Mouse (Mus musculus): ENCODE data around the gene Ptgr2.
"Not testable (repeated sequence)": the region's sequence is repeated elsewhere in the genome, so short reads cannot be mapped to it uniquely, and the experiment has no call there.

Gene Ptgr2

GRCm38 (mm10) chr12:84284885-84285592 is at the start of gene Ptgr2:
Ptgr2 (plus strand) TSS chr12:84285232.
- peak; percentile 98 for DNase-seq

DNA sequence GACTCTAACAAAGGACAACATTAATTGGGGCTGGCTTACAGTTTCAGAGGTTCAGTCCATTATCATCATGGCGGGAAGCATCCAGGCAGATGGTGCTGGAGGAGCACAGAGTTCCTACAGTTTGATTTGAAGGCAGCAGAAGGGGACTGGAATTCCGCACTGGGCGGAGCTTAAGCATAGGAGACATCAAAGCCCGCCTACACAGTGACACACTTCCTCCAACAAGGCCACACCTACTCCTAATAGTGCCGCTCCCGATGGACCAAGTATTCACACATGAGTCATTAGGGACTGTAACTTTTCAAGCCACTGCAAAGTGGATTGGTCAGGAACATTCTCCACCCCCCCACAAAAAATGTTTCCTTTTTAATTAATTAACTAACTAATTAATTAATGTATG is 49.5 kb upstream of the Ptgr2 start:
- DNase-seq, result no peak

- no peak for DNase-seq
Measured at GRCm38 (mm10) chr12:84235981-84236752, 48.9 kb upstream of the Ptgr2 start.

- not testable (repeated sequence) for DNase-seq
Measured at GRCm38 (mm10) chr12:84237036-84237435, 48.0 kb upstream of the Ptgr2 start.

DNA sequence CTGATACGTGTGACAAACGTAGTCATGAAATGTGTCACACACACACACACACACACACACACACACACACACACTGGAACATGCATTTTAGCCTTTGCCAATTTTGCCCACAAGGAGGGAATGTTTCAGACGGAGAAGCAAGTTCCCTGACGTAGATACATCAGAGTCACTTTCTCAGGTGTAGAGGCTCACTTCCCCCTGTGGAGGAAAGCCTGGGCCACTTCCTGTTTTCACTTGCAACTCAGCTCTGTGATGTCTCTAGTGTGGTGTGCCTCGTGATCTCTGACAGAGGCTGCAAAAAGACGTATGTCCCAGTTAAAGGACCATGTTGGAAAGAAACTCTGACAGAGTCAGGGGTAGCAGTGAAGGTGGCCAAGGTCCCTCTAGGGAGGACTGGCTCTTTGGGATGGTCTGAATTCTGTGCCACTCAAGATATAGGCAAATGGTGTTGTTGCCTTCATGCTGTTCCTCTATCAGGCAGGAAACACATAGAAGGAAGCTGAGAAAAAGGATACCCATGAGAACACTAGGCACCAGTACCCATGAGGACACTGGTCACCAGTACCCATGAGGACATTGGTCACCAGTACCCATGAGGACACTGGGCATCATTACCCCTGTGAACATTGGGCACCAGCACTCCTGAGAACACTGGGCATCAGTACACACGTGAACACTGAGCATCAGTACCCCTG is 41.8 kb upstream of the Ptgr2 start:
- DNase-seq, result no peak

GRCm38 (mm10) chr12:84245683-84246082 is 39.3 kb upstream of the Ptgr2 start:
- no peak for DNase-seq

DNA sequence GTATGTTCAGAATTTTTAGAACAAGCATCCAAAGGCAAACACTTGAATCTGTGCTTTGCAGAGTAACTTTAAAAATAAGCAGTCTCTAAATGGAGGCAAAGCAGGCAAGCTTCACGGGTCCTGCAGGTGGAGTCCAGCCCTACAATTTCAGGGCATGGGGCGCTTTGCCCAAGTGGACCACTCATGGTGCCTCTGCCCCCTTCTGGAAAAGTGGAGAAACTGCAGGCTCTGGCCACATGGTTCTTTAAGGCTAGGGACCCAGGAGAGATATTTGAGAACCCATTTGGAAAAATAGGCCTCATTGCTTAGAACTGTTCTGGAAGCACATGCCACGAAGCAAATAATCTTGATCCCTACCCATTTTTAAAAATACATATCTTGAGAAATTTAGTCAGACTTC is 35.8 kb upstream of the Ptgr2 start:
- peak; percentile 82 for DNase-seq

DNA sequence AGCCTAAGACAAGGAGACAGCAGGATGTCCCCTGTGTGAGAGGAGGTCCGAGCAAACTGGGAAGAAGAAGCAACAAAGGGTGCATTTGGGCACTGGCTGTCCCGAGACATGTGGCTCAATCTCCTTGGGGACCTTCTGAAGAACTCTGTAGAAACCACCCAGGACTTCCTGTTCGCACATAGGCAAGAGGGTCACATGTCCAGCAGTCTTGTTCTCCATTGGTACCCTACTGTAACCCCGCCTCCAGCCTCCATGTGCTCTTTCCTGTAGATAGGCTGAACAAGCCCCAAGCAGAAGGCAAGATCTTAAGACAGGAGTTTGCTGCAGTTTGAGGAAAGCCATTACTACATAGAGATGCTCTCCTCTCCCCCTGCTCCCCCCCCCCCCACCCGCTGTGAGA is 32.2 kb upstream of the Ptgr2 start:
- DNase-seq, result no peak

DNA sequence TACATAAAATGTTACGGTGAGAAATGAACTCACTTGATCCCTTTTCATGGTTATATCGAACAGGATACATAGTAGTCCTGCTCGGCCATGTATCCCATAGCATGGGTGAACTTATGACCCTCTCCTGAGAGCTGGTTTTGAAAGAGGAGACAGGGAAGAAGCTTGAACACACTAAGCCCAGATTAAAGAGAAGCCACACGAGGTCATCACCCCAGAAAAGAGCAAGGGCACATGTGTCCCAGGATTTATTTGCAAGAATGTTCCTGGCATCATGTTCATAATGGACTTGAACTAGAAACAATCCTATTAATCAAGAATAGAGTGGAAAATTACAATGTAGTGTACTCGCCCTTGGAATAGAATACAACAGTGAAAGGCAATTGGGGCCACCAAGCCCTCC is 30.1 kb upstream of the Ptgr2 start:
- no peak for DNase-seq

DNA sequence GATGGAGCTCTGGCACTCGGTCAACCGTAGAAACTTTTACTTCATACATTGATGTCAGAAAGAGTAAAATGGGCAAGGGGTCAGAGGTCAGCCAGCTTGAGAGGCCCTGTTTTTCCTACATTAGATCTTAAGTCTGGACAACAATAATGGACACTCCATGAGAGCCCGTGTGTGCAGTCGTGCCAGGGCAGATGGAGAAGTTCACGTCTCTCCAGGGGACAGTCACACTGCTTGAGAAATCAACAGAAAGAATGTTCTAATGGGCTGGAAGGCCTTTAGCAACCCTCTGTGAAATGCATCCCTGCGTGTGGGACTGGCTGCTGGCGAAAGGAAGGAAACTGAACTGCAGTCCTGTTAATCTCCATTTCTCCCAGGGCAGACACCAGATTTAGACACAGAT is 24.7 kb upstream of the Ptgr2 start:
- no peak for DNase-seq

DNA sequence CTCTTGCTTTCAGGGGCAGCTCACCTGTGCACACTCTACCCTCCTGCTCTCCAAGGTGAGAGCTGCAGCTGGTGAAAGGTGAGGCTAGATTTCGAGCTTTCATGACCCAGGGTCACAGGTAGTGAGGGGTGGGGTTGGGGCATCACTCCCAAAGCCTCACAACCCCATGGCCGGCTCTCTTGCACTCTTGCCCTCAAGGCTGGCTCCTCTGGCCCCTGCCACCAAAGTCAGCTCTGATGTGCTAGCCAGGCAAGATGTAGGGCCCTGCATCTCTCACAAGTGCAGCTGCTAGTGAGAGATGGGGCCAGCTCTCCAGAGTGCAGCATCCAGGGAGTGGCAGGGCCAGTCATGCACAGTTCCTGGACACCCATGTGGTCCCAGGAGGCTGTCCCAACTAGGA is 17.8 kb upstream of the Ptgr2 start:
- DNase-seq, result no peak

GRCm38 (mm10) chr12:84273366-84273765 is 11.7 kb upstream of the Ptgr2 start:
- DNase-seq, result no peak

GRCm38 (mm10) chr12:84275288-84275687 is 9.7 kb upstream of the Ptgr2 start:
- DNase-seq, result no peak

GRCm38 (mm10) chr12:84276288-84276687 is 8.7 kb upstream of the Ptgr2 start:
- DNase-seq, result no peak

- DNase-seq, result no peak
Measured at GRCm38 (mm10) chr12:84276799-84277198, 8.2 kb upstream of the Ptgr2 start.

DNA sequence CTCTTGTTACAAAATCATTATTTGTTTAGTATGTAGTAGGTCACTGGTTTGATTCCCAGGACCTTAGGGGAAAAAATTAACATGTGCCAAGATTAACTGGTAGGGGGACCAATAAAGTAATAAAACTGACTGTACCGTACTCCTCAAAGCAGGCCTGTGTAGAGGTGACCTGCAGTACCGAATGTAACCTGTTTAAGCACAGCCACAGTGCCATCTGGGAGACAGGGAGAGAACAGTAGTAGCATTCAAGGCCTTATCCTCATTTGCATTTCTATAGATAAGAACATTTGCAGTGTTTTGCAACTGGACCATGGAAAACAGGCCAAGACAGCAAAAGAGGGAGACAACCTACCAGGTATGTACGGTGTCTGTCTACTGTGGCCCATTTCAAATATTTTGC is 7.2 kb upstream of the Ptgr2 start:
- peak; percentile 48 for DNase-seq

DNA sequence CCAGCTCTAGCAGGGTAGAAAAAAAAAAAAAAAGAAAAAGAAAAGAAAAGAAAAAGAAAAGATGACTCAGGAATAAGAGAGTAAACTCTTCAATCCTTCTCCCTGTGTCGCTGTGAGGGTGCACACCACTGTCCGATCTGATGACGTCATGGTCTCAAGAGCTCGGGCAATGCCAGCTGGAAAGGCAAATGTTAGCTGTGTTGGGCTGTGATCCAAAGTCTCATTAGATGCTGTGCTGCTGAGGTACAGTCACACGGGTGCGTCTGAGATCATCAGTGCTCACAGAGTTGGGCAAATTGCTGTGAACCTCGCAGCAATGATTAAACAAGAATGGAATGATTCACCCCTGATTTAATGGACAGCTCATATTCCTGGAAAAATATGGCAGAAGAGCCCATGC is 6.1 kb upstream of the Ptgr2 start:
- DNase-seq, result peak; percentile 66

GRCm38 (mm10) chr12:84284391-84284790 is 641 bp upstream of the Ptgr2 start:
- no peak for DNase-seq

DNA sequence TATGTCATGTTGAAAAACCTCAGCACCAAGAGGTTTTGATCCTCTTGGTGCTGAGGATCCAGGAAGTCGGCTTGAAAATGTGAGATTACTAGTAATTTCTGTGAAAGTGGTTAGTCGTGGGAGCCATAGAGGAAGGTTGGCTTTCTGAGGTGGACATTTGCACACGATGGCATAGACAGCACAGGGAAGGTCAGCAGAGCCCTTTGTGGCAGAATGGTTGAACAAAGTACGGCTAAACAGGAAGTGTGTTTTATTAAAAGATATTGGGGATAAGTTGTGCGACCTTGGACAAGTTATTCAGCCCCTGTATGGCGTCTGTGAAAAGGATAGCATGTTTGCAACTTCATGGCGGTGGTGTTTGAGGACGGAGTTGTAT is 549 bp downstream of the Ptgr2 start:
- no peak for DNase-seq

GRCm38 (mm10) chr12:84288461-84288860 is 3.4 kb downstream of the Ptgr2 start:
- peak; percentile 57 for DNase-seq

DNA sequence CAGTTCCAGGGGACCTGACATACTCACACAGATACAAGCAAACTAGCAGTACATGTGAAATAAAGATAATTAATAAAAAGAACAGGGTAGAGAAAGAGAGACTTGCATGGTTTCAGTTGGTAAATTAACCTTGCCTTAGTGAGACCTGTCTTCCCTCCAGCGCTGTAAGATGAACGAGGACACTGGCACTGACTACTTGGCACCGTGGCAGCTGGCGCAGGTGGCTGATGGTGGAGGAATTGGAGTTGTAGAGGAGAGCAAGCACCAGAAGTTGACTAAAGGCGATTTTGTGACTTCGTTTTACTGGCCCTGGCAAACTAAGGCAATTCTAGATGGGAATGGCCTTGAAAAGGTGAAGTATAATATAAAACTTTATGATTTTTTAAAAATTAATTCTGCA is 12.8 kb downstream of the Ptgr2 start:
- DNase-seq, result no peak

- no peak for DNase-seq
Measured at GRCm38 (mm10) chr12:84299265-84299664, 14.2 kb downstream of the Ptgr2 start.

DNA sequence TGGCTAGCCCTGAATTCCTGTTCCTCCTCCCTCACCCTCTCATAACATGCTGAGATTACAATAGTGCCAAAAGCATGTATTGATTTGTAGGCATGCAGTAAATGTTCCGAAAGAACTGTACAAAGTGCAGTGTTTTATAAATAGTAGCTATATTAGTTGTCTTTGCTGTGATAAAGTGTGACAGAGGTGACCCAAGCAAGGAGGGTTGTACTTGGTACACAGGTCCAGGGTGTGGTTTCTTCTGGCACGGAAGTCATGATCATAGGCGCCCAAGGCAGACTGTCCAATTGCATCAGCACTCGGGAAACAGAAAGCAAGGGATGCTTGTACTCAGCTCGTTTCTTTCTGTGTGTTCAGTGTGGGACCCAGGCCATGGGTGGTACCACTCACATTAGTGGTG is 19.1 kb downstream of the Ptgr2 start:
- no peak for DNase-seq

- DNase-seq, result no peak
Measured at GRCm38 (mm10) chr12:84304554-84304953, 19.5 kb downstream of the Ptgr2 start.

All from retina, postnatal 1 day (tissue).